Mouse (Mus musculus) heart, embryonic 14.5 days (tissue): ENCODE results near the gene Gm1113. TPM values are rescaled to one million over a fixed set of nuclear protein-coding genes. Genes with fewer than 3 reads are reported as not detected.

ENCODE experiments used
- ATAC-seq: fragments of 200-750 bp; cut with Nextera tagmentation; 2 replicates; pipeline ENCODE4 v1.8.0; 2017; ENCODE audit warnings: low read depth, moderate TSS enrichment; ENCODE audit not compliant: insufficient number of reproducible peaks, insufficient read depth, low FRiP score
- H3K27ac ChIP-seq, 2 experiments: fragments of 200-500 bp in 1 of 2; fragments of 300-500 bp in 1 of 2; sonication (generic) in 1 of 2; replicated peaks in 1 of 2; 2 replicates each; pipeline ENCODE4 v1.5.1; 2012 to 2014; ENCODE audit warnings: low read depth in 2 of 2, low read length in 2 of 2, control low read depth in 1 of 2, mild to moderate bottlenecking in 1 of 2, mixed read lengths in 1 of 2; ENCODE audit not compliant: control insufficient read depth in 1 of 2, insufficient read depth in 1 of 2
- H3K27me3 ChIP-seq: fragments of 300-500 bp; sonication (generic); 2 replicates; pipeline ENCODE4 v1.6.1; 2014; ENCODE audit warnings: mild to moderate bottlenecking, low read length, control low read depth; ENCODE audit not compliant: control insufficient read depth, insufficient read depth
- H3K36me3 ChIP-seq: fragments of 300-500 bp; sonication (generic); 2 replicates; pipeline ENCODE4 v1.6.1; 2014; ENCODE audit warnings: mild to moderate bottlenecking, control low read depth, low read length, mixed read lengths; ENCODE audit not compliant: control insufficient read depth, insufficient read depth
- H3K4me1 ChIP-seq, 2 experiments: fragments of 200-500 bp in 1 of 2; fragments of 300-500 bp in 1 of 2; sonication (generic) in 1 of 2; 2 replicates each; pipeline ENCODE4 v1.6.1; 2012 to 2014; ENCODE audit warnings: low read length in 2 of 2, control low read depth in 1 of 2, mixed read lengths in 1 of 2; ENCODE audit not compliant: control insufficient read depth in 2 of 2, insufficient read depth in 2 of 2
- H3K4me2 ChIP-seq: fragments of 300-500 bp; sonication (generic); 2 replicates; pipeline ENCODE4 v1.6.1; 2014; ENCODE audit warnings: mild to moderate bottlenecking, low read length
- H3K4me3 ChIP-seq, 2 experiments: fragments of 200-500 bp in 1 of 2; fragments of 300-500 bp in 1 of 2; sonication (generic) in 1 of 2; 2 replicates each; pipeline ENCODE4 v1.5.1; 2012 to 2014; ENCODE audit warnings: low read length in 2 of 2, mild to moderate bottlenecking in 2 of 2, control low read depth in 1 of 2, low read depth in 1 of 2, moderate library complexity in 1 of 2; ENCODE audit not compliant: control insufficient read depth in 1 of 2, insufficient read depth in 1 of 2
- H3K9ac ChIP-seq: fragments of 300-500 bp; sonication (generic); 2 replicates; pipeline ENCODE4 v1.6.1; 2014; ENCODE audit warnings: mild to moderate bottlenecking, low read length
- H3K9me3 ChIP-seq: fragments of 300-500 bp; sonication (generic); 2 replicates; pipeline ENCODE4 v1.6.1; 2016; ENCODE audit warnings: low read length, control low read depth; ENCODE audit not compliant: control insufficient read depth
- WGBS: fragments of 180-500 bp; shearing (Covaris S2); extraction: QIAGEN DNeasy Blood & Tissue Kit; methylation state at CpG from one replicate; pipeline ENCODE4 v1.1.7; 2014; 5-methylcytosine and 5-hydroxymethylcytosine counted together
- polyA plus RNA-seq: library from polyadenylated mRNA; unstranded; fragments of >200 nt; fragmentation: Nextera tagmentation; extraction: Ambion mirVana; gene quantifications from 2 replicates; pipeline ENCODE4 v1.2.1, GENCODE M21; 2014

Gm1113 gene
- polyA plus RNA-seq, 1 experiment from 2014 or later = not detected

DNA sequence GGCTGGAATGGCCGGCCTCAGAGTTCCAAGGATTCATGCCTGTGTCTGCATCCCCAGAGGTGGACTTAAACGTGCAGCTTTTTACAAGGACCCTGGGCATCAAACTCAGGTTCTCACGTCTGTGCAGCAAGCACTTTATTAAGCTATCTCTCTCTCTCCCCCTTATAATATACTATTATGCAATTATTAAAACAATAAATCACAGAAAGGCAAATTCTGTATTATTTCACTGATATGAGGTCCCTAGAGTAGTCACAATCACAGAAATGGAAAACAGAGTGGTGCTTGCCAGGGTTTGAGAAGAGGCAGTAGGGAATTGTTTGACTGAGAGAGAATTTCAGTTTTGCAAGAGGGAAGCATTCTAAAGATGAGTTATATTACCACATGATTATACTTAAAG is 11.1 kb upstream of the Gm1113 start:
- ATAC-seq = no peak
- H3K36me3 ChIP-seq = no peaks in the 10 kb centered on the region
- no peak overlapping the region for H3K27ac ChIP-seq
- no peak overlapping the region for H3K9ac ChIP-seq
- WGBS = 63% methylated on average over 3 of the region's 3 CpGs
- no peak overlapping the region for H3K4me3 ChIP-seq
- no peaks in the 10 kb centered on the region for H3K9me3 ChIP-seq
- no peaks in the 10 kb centered on the region for H3K27me3 ChIP-seq
- H3K4me1 ChIP-seq = peaks cover 0 to 3% of the 10 kb centered on the region in 2 experiments; a peak in 2 of 4 replicates
- no peak overlapping the region for H3K4me2 ChIP-seq

DNA sequence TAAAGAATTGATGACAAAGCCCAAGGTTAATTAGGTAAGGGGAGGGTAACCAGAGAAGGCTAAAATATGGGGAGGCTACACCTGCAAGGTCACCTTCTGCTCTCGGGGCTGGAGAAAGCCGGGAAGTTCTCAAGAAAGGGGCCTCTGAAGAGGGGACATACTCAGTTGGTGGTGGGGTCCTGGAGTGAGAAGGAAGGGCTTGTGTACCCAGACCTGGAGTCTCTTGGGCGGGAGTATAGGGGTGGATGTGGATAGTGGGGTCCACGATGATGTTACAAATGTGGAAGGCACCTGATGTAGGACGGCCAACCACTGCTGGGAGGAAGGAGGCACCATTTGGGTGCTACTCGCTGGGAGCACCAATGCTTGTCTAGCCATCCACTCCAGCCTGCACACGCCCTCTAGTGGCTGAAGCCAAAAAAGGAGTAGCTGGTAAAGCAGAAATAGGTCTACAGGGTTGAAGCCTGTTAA is 5.9 kb upstream of the Gm1113 start:
- ATAC-seq = 0 out of 2 replicates have a peak, but pooled peaks have one; percentile 36
- Histone ChIP-seq H3K27me3 (no peaks in the 10 kb centered on the region), H3K4me3 (no peak overlapping the region), H3K4me1 (peaks cover 5 to 7% of the 10 kb centered on the region in 2 experiments; a peak in 3 of 4 replicates), H3K9ac (no peak overlapping the region), H3K4me2 (peak overlapping the region; percentile 28; the same call in 1 of the 2 replicates), H3K9me3 (no peaks in the 10 kb centered on the region), H3K36me3 (no peaks in the 10 kb centered on the region), H3K27ac (peak overlapping the region; percentile 55 to 66)
- WGBS = 25% methylated on average over 7 of the region's 7 CpGs

DNA sequence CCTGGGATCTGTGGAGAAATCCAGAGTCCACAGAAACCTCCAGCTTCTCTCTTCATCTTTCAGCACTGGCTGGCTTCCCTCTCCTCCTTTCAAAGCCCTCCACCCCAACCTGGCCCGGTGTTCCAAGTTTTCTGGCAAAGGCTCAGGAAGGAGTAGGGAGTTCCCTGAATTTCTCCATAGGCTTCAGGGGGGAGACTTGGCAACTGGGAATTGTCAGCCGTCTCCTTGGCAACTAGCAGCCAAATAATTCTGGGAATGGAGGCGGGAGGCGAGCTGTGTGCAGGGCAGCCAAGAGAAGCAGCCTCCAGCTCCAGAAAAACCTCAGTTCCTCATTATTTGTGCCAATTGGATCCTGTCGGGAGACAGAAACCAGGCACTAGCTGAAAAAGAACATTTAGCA is 5.5 kb upstream of the Gm1113 start:
- Histone ChIP-seq H3K9ac (no peak overlapping the region), H3K9me3 (no peaks in the 10 kb centered on the region), H3K36me3 (no peaks in the 10 kb centered on the region), H3K27me3 (no peaks in the 10 kb centered on the region), H3K4me1 (peaks cover 5 to 7% of the 10 kb centered on the region in 2 experiments; a peak in 3 of 4 replicates), H3K27ac (peak overlapping the region; percentile 55 to 66), H3K4me3 (no peak overlapping the region), H3K4me2 (peak overlapping the region; percentile 28; the same call in 1 of the 2 replicates)
- ATAC-seq = peak; percentile 53; the same call in 1 of the 2 replicates
- WGBS = 41% methylated on average over 5 of the region's 5 CpGs

DNA sequence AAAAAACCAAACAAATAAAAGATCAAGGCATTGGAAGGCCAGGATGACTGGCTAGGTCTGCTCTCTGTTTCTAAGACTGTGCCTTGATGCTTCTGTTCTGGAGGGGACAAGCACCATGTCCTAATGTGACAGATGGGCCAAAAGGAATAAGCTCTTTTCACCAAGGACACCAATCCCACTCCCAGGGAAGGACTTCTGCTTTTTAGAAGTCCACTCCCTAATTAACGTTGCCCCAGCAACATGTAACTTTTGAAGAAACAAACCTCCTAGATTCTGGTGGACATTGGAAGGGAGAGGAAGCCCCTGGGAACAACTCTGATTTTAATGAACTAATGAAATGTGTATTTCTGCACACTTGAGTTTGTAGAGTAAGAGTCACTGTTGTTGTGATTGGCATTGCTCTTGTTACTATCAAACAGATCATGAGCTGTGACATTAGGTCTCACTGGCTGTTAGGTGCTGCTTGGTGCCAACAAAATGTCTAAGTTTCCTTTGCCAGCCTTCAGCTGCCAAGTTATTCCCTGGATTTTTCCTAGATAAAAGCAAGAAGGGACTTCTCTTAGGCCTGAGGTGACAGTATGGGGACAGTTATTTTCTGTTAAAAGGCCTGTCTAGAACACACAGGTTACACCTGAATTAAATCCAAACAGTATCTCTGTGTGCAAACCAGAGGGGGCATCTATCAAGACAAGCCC is 4.9 kb upstream of the Gm1113 start:
- 64% methylated on average over 1 of the region's 1 CpGs for WGBS
- no peaks in the 10 kb centered on the region for H3K9me3 ChIP-seq
- no peak for ATAC-seq

DNA sequence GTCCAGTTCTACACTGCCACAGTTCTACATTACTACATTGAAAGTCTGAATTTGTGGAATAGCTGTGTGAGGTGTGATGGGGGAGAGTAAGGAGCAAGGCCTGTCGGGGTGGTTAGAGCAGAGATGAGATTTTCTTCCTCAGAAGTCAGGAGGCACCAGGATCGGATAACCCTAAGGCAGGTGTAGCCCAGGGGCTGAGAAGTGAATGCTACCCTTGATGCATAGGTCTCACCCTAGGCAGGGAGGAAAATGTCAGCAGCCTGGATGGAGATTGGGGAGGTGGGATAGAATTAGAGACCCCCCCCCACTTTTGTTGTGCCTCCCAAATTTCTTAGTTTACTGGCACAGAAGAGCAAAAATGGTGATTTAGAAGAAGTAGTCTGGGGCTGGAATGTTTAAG is 4.2 kb upstream of the Gm1113 start:
- Histone ChIP-seq H3K4me3 (no peak overlapping the region), H3K27me3 (no peaks in the 10 kb centered on the region), H3K36me3 (no peaks in the 10 kb centered on the region), H3K4me2 (no peak overlapping the region), H3K9me3 (no peaks in the 10 kb centered on the region), H3K9ac (no peak overlapping the region), H3K27ac (0 out of 4 replicates have a peak overlapping the region, but pooled peaks of 1 of the 2 experiments have one; percentile 66), H3K4me1 (peaks cover 5 to 7% of the 10 kb centered on the region in 2 experiments; a peak in 3 of 4 replicates)
- ATAC-seq = no peak
- 74% methylated on average over 2 of the region's 2 CpGs for WGBS

More for the DNA sequence above, 4.9 kb upstream of the Gm1113 start:
- H3K4me2 ChIP-seq = no peak overlapping the region
- H3K36me3 ChIP-seq = no peaks in the 10 kb centered on the region
- H3K9ac ChIP-seq = no peak overlapping the region
- H3K4me3 ChIP-seq = no peak overlapping the region
- H3K4me1 ChIP-seq = peaks cover 5 to 7% of the 10 kb centered on the region in 2 experiments; a peak in 3 of 4 replicates
- H3K27ac ChIP-seq = peak overlapping the region; percentile 62 to 66; a peak in 3 of 4 replicates
- H3K27me3 ChIP-seq = no peaks in the 10 kb centered on the region

DNA sequence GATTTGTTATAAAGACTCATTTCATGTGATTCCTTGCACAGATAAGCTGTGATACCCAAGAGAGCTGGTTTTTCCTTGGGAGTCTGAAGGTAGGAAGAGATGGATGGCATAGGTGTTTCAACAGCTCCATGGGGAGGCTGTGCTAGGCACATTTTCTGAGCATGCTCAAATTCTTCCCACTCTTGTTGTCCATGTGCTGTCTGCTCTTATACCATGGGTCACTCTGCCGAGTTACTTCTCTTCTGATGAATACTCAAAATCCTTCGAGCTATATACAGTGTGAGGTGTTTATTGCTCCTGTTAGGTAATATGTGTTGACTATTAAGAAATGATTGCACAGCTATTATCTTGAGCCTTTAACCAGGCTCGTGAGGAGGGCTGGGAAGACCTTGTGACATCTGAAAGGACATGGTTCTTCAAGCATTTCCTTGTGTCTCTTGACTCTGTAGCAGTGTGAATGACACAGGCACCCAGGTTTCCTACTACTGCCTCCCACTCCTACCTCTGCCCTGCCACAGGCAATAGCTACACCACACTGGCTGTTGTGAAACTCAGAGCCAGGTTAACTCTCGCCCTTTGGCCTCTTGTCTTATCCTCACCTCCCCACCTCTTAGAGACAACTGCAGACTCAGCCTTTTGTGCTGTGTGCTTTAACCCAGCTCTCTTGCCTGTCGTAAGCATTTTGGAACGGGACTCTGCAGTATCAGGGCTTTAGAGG is 2.7 kb upstream of the Gm1113 start:
- H3K27me3 ChIP-seq = no peaks in the 10 kb centered on the region
- no peak for ATAC-seq
- no peak overlapping the region for H3K4me3 ChIP-seq
- H3K9ac ChIP-seq = no peak overlapping the region
- H3K4me2 ChIP-seq = no peak overlapping the region
- no peaks in the 10 kb centered on the region for H3K36me3 ChIP-seq
- H3K4me1 ChIP-seq = peaks cover 5 to 7% of the 10 kb centered on the region in 2 experiments; a peak in 3 of 4 replicates
- no peak overlapping the region for H3K27ac ChIP-seq
- H3K9me3 ChIP-seq = no peaks in the 10 kb centered on the region
- WGBS = 72% methylated on average over 6 of the region's 6 CpGs

DNA sequence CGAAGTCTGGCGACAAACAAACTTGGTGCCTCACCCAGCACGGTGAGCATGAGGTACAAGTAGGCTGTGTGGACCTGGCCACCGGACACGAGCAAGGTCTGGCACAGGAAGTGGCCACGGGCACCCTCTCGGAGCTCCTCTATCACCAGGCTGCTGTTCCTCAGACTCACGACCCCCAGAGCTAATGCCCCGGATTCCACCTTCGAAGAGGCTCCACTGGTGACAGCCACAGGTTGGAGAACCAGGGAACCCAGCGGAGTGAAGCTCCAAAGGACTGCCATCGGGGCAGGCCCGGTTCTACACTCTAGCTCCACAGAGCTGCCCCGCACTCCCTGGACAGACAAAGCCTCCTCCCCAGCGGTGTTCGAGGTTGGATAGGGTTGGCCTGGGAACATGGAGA is 1.4 kb downstream of the Gm1113 start:
- H3K4me1 ChIP-seq = no peaks in the 10 kb centered on the region
- no peaks in the 10 kb centered on the region for H3K9me3 ChIP-seq
- H3K9ac ChIP-seq = no peak overlapping the region
- H3K27me3 ChIP-seq = no peaks in the 10 kb centered on the region
- H3K27ac ChIP-seq = no peak overlapping the region
- WGBS = 85% methylated on average over 16 of the region's 16 CpGs
- no peak for ATAC-seq
- H3K4me2 ChIP-seq = no peak overlapping the region
- H3K4me3 ChIP-seq = no peak overlapping the region
- no peaks in the 10 kb centered on the region for H3K36me3 ChIP-seq
